Mouse (Mus musculus) liver (tissue): ENCODE results near the gene Ceacam9.
"Not testable (repeated sequence)": the region's sequence is repeated elsewhere in the genome, so short reads cannot be mapped to it uniquely, and the experiment has no call there.

Experiments
- DNase-seq: peaks from one replicate; pipeline ENCODE4 v3.0.0-alpha.2; 2020; ENCODE audit warnings: mixed read lengths

The Ceacam9 gene

DNA sequence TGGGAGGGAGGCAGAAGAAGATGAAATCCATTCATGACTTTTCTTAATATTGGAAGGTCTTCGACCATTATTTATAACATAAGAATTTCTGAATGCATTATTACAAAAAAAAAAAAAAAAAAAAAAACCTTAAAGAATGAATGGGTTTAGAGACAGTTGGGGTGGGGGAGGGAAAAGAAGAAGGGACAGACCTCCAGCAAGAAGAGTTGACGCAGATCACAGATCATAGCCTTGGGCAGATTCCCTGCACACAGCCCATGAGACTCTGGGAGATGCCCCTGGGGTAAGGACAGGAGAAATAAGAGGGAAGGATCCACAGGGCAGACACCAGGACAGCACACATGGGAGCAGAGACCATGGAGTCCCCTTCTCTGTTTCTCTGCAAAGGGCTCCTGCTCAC lies at the start of gene Ceacam9:
TSS of gene Ceacam9 (plus strand) at position 301 of the 400 bp plus-strand sequence.
- DNase-seq: no peak

DNA sequence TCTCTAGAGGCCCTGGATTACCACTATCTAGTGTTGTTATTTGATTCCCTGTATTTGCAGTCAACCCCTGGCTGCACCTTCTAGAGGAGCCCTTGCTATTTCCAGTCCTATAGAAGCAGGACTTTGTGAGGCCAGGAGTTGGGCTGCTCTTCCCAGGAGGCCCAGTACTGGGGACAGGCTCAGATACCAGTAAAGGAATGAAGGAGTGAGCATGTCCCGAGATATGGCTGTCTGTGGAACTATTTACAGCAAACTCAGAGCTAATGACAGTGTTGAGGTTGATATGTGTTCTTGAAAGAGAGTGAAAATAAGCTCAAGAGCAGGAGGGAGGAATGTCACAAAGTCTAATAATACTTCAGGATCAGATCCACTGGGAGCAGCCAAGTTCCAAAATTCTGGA lies 47.9 kb upstream of the Ceacam9 start:
- no peak for DNase-seq

DNA sequence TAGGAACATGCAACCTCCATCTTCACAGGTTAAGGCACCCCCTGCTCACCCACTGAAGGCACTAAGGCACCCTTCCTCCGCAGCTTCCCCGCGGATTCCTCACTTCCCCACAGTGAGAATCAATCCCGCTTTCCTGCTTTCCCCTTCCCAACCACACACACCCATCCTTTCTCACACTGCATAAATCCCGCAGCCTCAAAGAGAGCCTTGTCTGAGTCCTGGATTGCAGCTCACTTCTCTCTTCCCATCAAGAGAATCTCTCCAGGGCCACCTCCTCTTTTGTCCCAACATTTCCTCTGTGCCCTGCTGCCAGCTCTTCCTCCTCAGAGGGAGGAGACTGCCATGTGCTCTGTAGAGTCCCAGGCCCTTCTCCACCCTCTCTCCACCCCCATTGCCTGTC lies 47.0 kb upstream of the Ceacam9 start:
- DNase-seq: not testable (repeated sequence)

DNA sequence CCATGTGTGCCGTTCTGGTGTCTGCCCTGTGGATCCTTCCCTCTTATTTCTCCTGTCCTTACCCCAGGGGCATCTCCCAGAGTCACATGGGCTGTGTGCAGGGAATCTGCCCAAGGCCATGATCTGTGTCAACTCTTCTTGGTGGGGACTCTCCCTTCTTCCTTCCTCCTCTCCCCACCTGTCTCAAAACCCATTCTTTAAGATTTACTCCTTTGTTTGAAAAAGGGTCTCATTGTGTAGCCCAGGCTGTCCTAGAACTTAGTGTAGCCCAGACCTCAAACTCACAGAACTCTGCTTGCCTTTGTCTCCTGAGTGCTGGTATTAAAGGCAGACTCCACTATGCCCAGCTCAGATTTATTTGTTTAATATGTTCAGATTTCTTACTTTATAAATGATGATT lies 46.1 kb upstream of the Ceacam9 start, which contains the start of gene Ceacam15:
TSS of gene Ceacam15 (minus strand) at position 101 of the 400 bp plus-strand sequence.
- DNase-seq: no peak

DNA sequence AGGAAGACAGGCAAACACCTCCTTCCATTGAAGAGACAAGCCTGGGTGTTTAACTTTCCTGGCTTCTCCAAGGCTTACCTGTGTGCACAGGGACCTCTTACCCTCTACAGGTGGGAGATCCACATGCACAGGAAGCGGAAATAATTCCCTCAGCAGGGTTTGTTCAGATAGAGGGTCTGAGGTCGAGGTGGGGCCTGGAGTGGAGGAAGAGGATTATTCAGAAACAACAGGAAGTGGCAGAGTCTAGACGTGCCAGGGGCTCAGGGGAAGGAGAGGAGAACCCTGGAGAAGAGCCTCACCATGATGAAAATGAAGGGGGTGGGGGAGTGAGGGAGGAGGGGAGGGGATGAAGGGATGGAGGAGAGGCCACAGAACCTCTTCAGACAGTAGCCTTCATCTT lies 41.5 kb upstream of the Ceacam9 start:
- not testable (repeated sequence) for DNase-seq

DNA sequence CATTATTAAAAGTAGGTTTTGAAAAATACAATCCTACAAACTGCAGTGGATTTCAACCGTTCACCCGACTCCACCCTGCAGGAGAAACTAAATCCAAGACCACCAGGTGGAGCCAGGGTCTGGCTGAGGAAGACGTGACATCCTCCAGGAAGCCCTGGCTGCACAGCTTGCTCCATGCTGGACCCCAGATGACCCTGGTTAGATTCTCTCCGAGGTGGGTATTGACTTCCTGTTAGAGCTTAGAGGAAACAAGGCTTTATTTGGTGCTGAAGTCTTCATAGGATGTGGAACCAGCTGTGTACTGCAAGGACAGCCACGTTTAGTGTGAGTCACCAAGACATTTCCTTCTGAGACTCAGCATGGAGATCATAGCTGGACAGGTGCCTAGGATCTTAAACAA lies 32.5 kb upstream of the Ceacam9 start:
- DNase-seq: no peak

DNA sequence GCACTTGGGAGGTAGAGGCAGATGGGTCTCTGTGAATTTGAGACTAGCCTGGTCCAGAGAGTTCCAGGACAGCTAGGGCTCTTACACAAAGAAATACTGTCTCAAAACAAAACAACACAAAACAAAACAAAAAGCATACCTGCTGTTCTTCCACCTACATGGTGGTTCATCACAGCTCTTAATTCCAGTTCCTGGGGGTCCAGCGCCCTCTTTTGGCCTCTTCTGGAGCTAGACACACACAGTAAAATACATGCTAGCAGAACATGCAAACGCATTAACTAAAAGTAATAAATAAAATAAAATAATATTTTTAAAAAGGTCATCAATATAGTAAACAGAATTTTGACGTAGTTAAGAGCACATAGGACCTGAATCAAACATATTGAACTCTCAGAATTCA lies 26.7 kb upstream of the Ceacam9 start:
- DNase-seq: no peak

DNA sequence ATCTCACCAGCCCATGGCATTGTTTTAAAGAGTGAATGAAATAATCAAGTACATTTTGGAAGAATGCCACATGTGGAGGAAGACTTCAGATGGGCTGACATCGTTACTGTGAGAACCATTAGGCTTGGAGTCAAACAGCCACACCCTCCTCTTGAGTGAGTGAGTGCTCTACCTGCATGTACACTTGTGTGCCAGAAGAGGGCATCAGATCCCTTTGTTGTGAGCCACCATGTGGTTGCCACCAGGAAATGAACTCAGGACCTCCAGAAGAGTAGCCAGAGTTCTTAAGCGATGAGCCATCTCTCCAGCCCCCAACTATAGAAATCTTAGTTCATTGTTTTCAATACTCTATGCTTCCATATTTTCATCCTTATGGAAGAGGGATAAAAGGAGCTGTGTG lies 22.7 kb upstream of the Ceacam9 start:
- DNase-seq: no peak

DNA sequence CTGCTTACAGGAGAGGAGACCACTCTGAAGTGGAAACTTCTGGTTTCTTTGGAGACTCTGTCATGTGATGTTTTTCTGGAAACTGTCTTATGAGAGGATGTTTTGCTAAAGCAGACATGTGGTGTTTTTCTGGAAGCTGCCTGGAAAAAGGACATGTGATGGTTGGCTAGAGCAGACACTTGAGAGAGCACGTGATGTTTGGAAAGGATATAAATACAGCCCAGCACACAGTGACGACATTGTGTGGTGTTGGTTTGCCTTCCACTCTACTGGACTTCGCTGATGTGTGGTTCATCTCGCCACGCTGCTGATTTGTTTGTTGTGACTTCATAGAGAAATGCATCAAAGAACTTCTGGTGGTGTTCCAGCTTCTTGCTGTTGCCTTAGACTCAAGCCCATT lies 21.1 kb upstream of the Ceacam9 start:
- no peak for DNase-seq

DNA sequence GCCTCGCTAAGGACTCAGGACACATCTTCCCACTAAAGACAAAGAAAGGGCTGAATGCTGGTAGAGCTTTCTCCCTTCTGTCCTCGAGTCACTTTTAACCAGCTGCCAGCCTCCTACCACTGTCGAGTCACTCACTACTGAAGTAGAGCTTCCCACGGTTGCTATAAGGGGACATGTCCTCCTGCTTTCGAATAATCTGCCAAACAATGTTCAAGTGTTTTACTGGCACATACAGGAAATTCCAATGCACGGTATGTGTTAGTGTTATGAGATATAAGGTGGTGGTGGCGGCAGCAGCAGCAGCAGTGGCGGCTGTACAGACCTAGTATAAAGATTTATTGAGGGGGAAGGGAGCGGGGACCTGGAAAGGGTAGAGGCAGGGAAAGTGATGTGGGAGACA lies 15.3 kb upstream of the Ceacam9 start:
- no peak for DNase-seq

DNA sequence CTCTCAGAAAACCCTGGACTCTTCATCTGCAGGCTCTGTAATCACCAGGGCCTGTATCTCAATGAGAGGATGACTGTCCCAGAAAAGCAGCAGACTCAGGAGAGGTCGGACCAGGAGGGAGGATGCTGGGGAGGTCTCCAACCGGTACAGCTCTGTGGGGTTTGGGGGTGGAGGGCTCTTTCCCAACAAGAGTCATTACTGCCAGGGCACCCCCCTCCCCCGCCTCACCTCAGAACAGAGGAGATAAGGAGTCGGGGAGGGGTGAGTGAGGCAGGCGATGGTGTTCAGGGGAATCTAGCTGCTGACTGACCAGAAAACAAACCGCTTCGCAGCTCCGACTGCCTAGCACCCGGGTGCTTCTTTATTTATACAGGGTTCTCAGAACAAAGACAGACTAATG lies 13.5 kb upstream of the Ceacam9 start:
- no peak for DNase-seq

DNA sequence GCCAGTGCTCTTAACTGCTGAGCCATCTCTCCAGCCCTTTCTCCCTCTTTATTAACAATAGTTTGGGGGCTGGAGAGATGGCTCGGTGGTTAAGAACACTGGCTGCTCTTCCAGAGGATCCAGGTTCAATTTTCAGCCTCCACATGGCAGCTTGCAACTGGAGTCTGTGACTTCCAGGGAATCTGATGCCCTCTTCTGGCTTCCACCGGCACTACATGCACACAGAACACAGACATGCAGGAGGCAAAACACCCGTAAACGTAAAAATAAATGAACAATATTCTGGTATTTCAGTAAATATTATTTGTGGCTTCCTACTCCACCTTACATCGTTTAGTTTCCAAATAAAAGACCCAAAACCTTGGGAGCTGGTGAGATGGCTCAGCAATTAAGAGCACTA lies 11.1 kb upstream of the Ceacam9 start:
- no peak for DNase-seq

DNA sequence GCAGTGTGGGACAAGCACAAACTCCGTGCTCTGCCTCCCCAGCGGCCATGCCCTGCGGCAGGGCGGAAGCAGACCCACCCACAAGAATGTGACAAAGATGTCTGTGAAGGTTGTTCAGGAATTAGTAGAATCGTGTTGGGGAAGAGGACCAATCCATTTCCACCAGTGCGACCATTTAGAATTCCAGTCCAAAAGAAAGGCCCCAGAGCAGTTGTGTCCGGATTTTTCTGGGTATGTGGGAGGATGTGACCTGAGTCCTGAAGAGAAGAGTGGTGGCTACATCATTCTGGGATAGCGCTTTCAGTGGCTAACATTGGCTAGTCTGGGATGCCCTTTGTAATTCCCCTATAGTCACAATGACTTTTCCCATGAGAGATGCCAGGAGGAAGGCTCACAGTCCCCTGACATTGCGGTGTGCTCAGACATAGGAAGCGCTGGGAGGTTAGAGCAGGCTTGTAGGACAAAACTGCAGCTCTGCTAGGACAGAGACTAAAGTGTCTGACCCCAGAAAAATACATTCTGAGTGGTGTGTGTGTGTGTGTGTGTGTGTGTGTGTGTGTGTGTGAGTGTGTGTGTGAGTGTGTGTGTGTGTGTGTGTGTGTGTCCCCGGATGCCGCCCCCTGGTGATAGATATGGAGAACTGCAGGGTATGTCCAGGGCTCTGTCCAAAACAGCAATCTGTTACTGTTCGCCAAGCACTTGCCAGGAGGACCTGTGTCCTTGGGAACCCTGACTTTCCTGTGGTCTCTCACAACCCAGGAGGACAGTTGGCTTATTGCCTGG lies 8.9 kb upstream of the Ceacam9 start:
- DNase-seq: no peak

DNA sequence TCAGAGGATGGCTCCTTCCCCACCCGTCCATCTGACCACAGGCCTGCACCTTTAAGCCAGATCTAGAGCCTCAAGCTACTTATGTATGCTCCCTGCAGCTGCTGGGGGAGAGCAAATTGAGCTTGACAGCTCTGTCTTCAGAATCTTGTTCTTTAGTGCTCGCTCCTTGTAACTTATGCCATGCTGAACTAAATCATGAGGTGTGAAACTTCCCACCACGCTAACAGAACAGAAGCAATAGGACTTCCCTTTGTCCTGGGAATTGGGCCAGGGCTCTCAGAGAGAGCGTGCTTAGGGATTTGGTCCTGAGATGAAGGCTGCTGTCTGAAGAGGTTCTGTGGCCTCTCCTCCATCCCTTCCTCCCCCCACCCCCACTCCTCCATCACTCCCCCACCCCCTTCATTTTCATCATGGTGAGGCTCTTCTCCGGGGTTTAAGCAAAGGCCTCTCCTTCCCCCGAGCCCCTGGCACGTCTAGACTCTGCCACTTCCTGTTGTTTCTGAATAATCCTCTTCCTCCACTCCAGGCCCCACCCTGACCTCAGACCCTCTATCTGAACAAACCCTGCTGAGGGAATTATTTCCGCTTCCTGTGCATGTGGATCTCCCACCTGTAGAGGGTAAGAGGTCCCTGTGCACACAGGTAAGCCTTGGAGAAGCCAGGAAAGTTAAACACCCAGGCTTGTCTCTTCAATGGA lies 5.1 kb upstream of the Ceacam9 start:
- not testable (repeated sequence) for DNase-seq

DNA sequence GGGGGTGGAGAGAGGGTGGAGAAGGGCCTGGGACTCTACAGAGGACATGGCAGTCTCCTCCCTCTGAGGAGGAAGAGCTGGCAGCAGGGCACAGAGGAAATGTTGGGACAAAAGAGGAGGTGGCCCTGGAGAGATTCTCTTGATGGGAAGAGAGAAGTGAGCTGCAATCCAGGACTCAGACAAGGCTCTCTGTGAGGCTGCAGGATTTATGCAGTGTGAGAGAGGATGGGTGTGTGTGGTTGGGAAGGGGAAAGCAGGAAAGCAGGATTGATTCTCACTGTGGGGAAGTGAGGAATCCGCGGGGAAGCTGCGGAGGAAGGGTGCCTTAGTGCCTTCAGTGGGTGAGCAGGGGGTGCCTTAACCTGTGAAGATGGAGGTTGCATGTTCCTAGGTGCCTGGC lies 761 bp downstream of the Ceacam9 start:
- DNase-seq: not testable (repeated sequence)

DNA sequence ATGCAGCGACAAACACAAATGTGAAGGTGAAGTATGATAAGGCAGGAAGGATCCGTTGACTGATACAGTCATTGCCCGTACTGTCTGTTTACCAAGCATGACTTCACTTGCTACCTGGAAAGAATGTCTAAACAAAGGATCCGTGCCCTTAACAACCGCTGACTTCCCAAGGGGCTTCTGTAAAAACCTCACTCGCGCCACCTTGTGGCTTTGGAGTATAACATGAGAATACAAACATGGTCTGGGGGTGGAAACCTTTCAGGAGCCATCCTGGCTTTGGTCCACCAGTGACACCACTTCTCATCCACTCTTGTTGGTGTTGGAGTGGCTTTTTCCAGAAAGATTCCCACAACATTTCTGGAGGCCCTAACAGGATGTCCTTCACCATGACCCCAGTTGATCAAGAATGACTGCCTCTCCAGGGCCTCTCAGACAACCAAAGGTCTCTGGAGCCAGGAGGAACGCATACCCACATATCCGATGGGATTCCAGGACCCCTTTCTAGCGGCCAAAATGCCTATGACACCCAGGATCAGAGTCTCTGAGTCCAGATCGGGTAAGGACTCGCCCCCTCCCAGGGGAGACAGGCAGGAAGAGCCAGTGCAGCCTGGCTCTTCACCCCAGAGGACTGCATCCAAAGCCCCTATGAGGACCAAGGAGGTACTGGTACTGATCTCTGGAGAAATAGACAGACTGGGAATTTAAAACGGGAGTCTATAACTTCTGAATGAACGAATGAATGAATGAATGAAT lies 7.0 kb downstream of the Ceacam9 start:
- peak; percentile 73 for DNase-seq

DNA sequence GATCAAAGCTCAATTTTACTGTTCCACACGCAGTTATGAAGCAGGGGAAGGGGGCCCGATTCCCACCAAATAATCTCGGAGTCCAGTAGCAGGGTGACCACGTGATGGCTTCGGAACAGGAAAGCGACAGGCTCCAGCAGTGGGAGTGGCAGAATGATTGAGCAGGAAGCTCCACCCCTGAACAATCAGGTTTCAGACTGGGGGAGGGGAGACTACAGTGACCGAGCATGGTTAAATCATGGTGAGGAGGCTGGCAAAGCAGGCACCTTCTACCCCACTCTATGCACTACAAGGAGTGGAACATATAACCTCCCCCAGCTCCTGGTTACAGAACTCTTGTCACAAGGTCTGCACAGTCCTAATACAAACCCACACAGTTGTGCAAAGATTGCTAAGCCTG lies 7.8 kb downstream of the Ceacam9 start:
- peak; percentile 46 for DNase-seq

DNA sequence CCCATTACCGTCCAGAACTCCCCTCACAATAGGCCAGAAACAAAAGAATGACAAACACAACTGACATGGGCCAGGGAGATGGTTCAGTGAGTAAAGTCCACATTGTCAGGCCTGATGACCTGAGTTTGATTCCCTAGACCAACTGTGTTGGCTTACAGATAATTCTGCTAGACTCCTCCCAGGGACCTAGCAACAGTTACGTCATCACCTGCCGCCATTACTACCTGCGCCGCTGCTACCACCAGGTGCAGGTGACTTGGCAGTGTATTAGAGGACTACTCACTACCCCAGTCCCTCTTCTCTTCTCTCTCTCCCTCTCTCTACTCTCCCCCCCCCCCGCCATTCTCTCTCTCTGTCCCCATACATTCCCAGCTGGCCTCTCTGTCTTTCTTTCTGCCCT lies 9.1 kb downstream of the Ceacam9 start:
- DNase-seq: no peak

DNA sequence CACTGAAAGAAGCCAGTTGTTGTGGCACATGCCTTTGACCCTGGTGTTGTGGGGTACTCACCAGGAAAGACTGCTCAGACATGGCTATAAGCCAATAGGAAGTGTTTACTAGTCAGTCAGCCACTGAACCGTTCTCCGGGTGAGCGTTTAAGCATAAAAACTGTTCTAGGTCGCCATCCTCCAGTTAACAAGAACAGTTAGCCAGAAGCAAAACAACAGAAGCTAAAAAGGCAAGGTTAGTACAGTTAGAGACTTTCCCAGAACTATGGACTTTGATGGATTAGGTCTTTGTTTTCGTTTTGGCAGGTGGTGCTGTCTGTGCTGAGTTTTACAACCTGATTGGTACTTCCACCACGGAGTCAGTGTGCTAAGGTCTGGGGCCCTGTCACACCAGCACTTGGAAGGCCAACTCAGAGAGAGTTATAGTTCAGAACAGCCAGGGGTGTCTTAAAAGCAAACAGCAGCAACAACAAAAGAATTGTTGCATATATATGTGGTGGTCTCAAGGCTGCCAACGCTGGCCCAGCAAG lies 10.2 kb downstream of the Ceacam9 start:
- DNase-seq: no peak

DNA sequence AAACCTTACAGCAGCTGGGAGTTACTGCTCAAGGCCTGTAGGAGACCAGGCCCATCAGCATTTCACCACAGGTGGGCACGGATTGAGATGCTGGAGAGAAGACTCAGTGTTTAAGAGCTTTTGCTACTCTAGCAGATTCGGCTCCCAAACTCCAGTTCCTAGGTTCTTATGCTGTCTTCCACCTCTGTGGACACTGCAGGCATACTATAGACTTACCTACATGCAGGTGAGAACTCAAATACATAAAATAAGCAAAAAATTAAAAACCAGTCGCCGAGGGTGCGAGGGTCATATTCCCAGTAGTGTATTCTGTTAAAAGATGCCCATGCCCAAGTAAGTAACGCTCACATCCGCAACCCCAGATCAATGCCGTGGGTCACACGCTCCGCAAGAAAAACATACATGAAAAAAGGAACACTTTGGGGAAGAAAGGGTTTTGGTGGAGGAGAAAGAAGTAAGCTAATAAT lies 15.9 kb downstream of the Ceacam9 start:
- no peak for DNase-seq

DNA sequence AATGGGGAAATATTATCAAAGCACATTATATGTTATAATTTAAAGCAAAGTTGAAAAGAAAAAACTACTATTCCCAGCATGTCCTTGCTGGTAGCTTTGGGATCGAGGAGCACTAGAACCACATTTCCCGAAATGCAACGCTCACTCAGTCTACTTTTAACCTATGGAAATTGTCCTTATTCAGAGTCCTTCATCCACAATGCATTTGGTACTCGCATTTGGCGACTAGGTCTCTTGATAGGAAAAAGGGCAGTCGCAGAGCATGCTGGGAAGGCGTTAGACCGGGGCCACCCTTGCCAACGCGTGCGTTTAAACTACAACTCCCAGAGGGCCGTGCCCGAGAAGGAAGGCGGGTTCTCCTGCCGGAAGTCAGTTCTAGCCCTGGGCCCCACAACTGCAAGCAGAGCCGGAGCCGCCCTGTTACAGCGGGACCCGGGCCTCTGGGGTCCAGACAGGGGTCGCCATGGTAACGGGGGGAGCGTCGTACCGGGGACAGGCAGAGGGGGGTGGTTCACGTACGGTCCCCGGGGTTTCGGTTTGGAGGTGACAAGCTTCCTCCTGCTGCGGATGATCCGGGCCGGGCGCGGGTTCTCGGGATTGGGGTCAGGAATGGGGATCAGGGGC lies 16.5 kb downstream of the Ceacam9 start, which contains the start of gene Ap2s1:
TSS of gene Ap2s1 (plus strand) at position 338 of the 624 bp plus-strand sequence.
- DNase-seq: peak; percentile 96

DNA sequence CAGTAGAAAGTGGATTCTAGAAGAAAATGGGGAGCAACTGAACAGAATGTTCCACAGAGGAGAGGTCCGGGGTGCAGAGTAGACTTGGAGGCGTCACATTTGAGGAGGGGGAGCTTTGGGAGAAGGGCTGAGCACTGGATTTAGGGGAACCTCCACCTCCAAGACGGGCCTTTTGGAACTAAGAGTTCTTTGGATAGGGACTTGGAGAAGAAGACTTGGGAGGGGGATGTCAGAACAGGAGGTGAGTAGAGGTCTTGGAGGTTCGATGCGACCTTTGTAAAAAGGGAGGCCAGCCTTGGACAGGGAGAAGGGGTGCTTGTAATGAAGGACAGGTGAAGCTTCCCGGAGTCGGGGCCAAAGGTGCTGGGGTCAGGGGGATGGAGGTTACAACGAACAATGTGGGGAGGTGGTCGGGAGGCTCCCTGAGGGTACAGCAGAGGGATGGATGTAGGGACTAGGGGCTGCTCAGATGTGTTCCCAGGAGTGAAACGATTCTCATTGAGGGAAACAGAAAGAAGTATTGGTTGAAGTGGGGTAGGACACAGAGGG lies 17.4 kb downstream of the Ceacam9 start:
- no peak for DNase-seq
